Mouse (Mus musculus) forebrain, embryonic 12.5 days (tissue): ENCODE measurements around the gene Zfp786. TPM values are rescaled to one million over a fixed set of nuclear protein-coding genes. Genes with fewer than 3 reads are reported as not detected.

ENCODE experiments used
- microRNA counts: library from miRNA; unstranded; fragments of <30 nt; microRNA quantifications from one replicate; lab custom pipeline; 2017
- microRNA-seq: library from miRNA; unstranded; fragments of <30 nt; microRNA quantifications from one replicate; pipeline ENCODE4, GENCODE M21; 2017
- polyA plus RNA-seq: library from polyadenylated mRNA; unstranded; fragments of >200 nt; fragmentation: Nextera tagmentation; extraction: Ambion mirVana; gene quantifications from 2 replicates; pipeline ENCODE4 v1.2.1, GENCODE M21; 2016

Gene Zfp786
- polyA plus RNA-seq, 1 experiment from 2014 or later: 12.1 TPM

MicroRNAs encoded within 50 kb of the gene (microRNA counts, 519-probe panel; counts per million panel counts)
- microRNA mmu-miR-704 (lab: Ali Mortazavi, UCI): not detected

Small RNA genes within 50 kb of the gene (microRNA-seq; reads per million reads assigned to microRNA genes)
- gene Mir704: 0.73 reads per million

Other genes with a start within 250 kb of the Zfp786 start
- gene Ezh2, start 235.5 kb downstream of the Zfp786 start, polyA plus RNA-seq: 259 and 267 TPM in 2 replicates
- 156 and 191 TPM in 2 replicates for gene Pdia4, start 17.4 kb downstream of the Zfp786 start, polyA plus RNA-seq
- gene Zfp398, start 4.8 kb upstream of the Zfp786 start, polyA plus RNA-seq: 12.3 and 12.5 TPM in 2 replicates
- gene Zfp282, start 46.3 kb upstream of the Zfp786 start, polyA plus RNA-seq: 23.5 and 24.0 TPM in 2 replicates
- 19.7 and 20.6 TPM in 2 replicates for gene Zfp212, start 89.6 kb upstream of the Zfp786 start, polyA plus RNA-seq
- 10.3 and 12.1 TPM in 2 replicates for gene Zfp956, start 122.5 kb upstream of the Zfp786 start, polyA plus RNA-seq
- 10.8 and 11.8 TPM in 2 replicates for gene Zfp777, start 218.0 kb upstream of the Zfp786 start, polyA plus RNA-seq